Mouse (Mus musculus) CH12.LX (cell line): Measurements from ENCODE around the gene Wdfy3. TPM values are rescaled to one million over a fixed set of nuclear protein-coding genes. Genes with fewer than 3 reads are reported as not detected.

Source experiments
- DNase-seq: peaks from one replicate; pipeline ENCODE4 v3.0.0-alpha.2; 2013; ENCODE audit errors: extremely low read depth
- H3K27ac ChIP-seq: 2 replicates; pipeline ENCODE4 v1.5.1; 2012; ENCODE audit warnings: low read depth, mild to moderate bottlenecking, control low read depth, moderate library complexity; ENCODE audit not compliant: insufficient read depth
- H3K27me3 ChIP-seq: replicated peaks from 2 replicates; pipeline ENCODE3; 2012; ENCODE audit warnings: inconsistent platforms
- H3K36me3 ChIP-seq, 2 experiments: replicated peaks in 1 of 2; 2 replicates each; pipeline versions ENCODE3 to v1.6.1; 2012; ENCODE audit warnings: inconsistent platforms in 1 of 2, low read length in 1 of 2, mild to moderate bottlenecking in 1 of 2, mixed read lengths in 1 of 2, moderate library complexity in 1 of 2; ENCODE audit not compliant: control insufficient read depth in 1 of 2, insufficient read depth in 1 of 2
- H3K4me1 ChIP-seq, 2 experiments: 2 replicates each; pipeline ENCODE4 v1.6.1; 2012; ENCODE audit warnings: inconsistent platforms in 1 of 2, moderate library complexity in 1 of 2; ENCODE audit not compliant: insufficient read depth in 2 of 2, control insufficient read depth in 1 of 2
- H3K4me2 ChIP-seq: 2 replicates; pipeline ENCODE4 v1.6.1; 2012; ENCODE audit warnings: low read depth, mild to moderate bottlenecking, control low read depth; ENCODE audit not compliant: poor library complexity, insufficient read depth, severe bottlenecking
- H3K4me3 ChIP-seq, 3 experiments: fragments of 150-350 bp in 1 of 3; sonication (generic) in 1 of 3; replicated peaks in 1 of 3; 2 replicates each; pipeline versions ENCODE3 to v1.5.1; 2011 to 2012; ENCODE audit warnings: low read depth in 2 of 3, low read length in 2 of 3, mild to moderate bottlenecking in 2 of 3, moderate library complexity in 2 of 3, control low read depth in 1 of 3, improper control_type of control experiment in 1 of 3, inconsistent platforms in 1 of 3, mixed read lengths in 1 of 3; ENCODE audit not compliant: poor library complexity in 1 of 3
- H3K79me2 ChIP-seq: replicated peaks from 2 replicates; pipeline ENCODE4 v1.6.1; 2012; ENCODE audit warnings: mild to moderate bottlenecking, moderate library complexity; ENCODE audit not compliant: control insufficient read depth, poor library complexity, insufficient read depth, severe bottlenecking; ENCODE audit errors: extremely low read depth
- H3K9ac ChIP-seq: 2 replicates; pipeline ENCODE4 v1.6.1; 2012; ENCODE audit warnings: low read depth, mild to moderate bottlenecking, control low read depth, moderate library complexity; ENCODE audit not compliant: insufficient read depth
- H3K9me3 ChIP-seq: replicated peaks from 2 replicates; pipeline ENCODE3; 2012; ENCODE audit warnings: low read length, inconsistent platforms, mixed read lengths
- CHD1 ChIP-seq: IDR thresholded peaks from 2 replicates; pipeline ENCODE4 v1.6.1; 2012; ENCODE audit warnings: low read depth, low read length, improper control_type of control experiment, inconsistent platforms
- E2F4 ChIP-seq: IDR thresholded peaks from 2 replicates; pipeline ENCODE4 v1.6.1; 2011; ENCODE audit warnings: low read depth, low read length, improper control_type of control experiment; ENCODE audit not compliant: insufficient replicate concordance
- ELF1 ChIP-seq: IDR thresholded peaks from 2 replicates; pipeline ENCODE4 v1.6.1; 2014; ENCODE audit warnings: low read depth, mild to moderate bottlenecking, inconsistent platforms, low read length, improper control_type of control experiment
- EP300 ChIP-seq: IDR thresholded peaks from 2 replicates; pipeline ENCODE4 v1.6.1; 2011; ENCODE audit warnings: low read length, improper control_type of control experiment
- ETS1 ChIP-seq: conservative IDR thresholded peaks from 2 replicates; pipeline ENCODE4 v1.6.1; 2012; ENCODE audit warnings: low read depth, mild to moderate bottlenecking, inconsistent platforms, low read length, improper control_type of control experiment, moderate library complexity
- IRF4 ChIP-seq: IDR thresholded peaks from 2 replicates; pipeline ENCODE4 v1.6.1; 2014; ENCODE audit warnings: low read depth, mild to moderate bottlenecking, inconsistent platforms, low read length, improper control_type of control experiment
- JUN ChIP-seq: IDR thresholded peaks from 2 replicates; pipeline ENCODE4 v1.6.1; 2011; ENCODE audit warnings: low read depth, mild to moderate bottlenecking, low read length, improper control_type of control experiment, moderate library complexity; ENCODE audit not compliant: insufficient read depth
- KAT2A ChIP-seq: IDR thresholded peaks from 2 replicates; pipeline ENCODE4 v1.6.1; 2012; ENCODE audit warnings: low read length, improper control_type of control experiment, inconsistent platforms; ENCODE audit not compliant: insufficient replicate concordance
- MAX ChIP-seq: IDR thresholded peaks from 2 replicates; pipeline ENCODE4 v1.6.1; 2011; ENCODE audit warnings: low read length, improper control_type of control experiment
- MXI1 ChIP-seq: IDR thresholded peaks from 2 replicates; pipeline ENCODE4 v1.6.1; 2011; ENCODE audit warnings: mild to moderate bottlenecking, low read depth, low read length, improper control_type of control experiment
- NELFE ChIP-seq: IDR thresholded peaks from 2 replicates; pipeline ENCODE4 v1.6.1; 2011; ENCODE audit warnings: low read depth, low read length, improper control_type of control experiment
- NRF1 ChIP-seq: IDR thresholded peaks from 2 replicates; pipeline ENCODE4 v1.6.1; 2014; ENCODE audit warnings: low read depth, mild to moderate bottlenecking, inconsistent platforms, low read length, improper control_type of control experiment, moderate library complexity
- PAX5 ChIP-seq: IDR thresholded peaks from 2 replicates; pipeline ENCODE4 v1.6.1; 2012; ENCODE audit warnings: low read length, inconsistent platforms, mixed read lengths
- POLR2A ChIP-seq: IDR thresholded peaks from 2 replicates; pipeline ENCODE4 v1.6.1; 2011; ENCODE audit warnings: low read depth, mild to moderate bottlenecking, improper control_type of control experiment, low read length
- POLR2AphosphoS2 ChIP-seq: IDR thresholded peaks from 2 replicates; pipeline ENCODE4 v1.6.1; 2011; ENCODE audit warnings: low read depth, low read length, improper control_type of control experiment
- RAD21 ChIP-seq: IDR thresholded peaks from 2 replicates; pipeline ENCODE4 v1.6.1; 2011; ENCODE audit warnings: low read depth, mild to moderate bottlenecking, low read length, improper control_type of control experiment, moderate library complexity
- TBP ChIP-seq: conservative IDR thresholded peaks from 2 replicates; pipeline ENCODE4 v1.6.1; 2011; ENCODE audit warnings: low read depth, low read length, improper control_type of control experiment
- UBTF ChIP-seq: IDR thresholded peaks from 2 replicates; pipeline ENCODE4 v1.6.1; 2012; ENCODE audit warnings: low read depth, mild to moderate bottlenecking, inconsistent platforms, low read length, improper control_type of control experiment, moderate library complexity
- USF1 ChIP-seq: IDR thresholded peaks from 2 replicates; pipeline ENCODE4 v1.6.1; 2014; ENCODE audit warnings: low read depth, mild to moderate bottlenecking, inconsistent platforms, low read length, improper control_type of control experiment
- USF2 ChIP-seq: conservative IDR thresholded peaks from 2 replicates; pipeline ENCODE4 v1.6.1; 2011; ENCODE audit warnings: low read depth, low read length, improper control_type of control experiment
- ZKSCAN1 ChIP-seq: IDR thresholded peaks from 2 replicates; pipeline ENCODE4 v1.6.1; 2012; ENCODE audit warnings: low read depth, inconsistent platforms, low read length, improper control_type of control experiment, borderline replicate concordance
- dilution Hi-C: fragments of 300-500 bp; cut with MboI; formaldehyde crosslinking; loops from 2 replicates; pipeline ENCODE4 v1.14.3; 2020; ENCODE audit warnings: low sequenced_read_pairs; ENCODE audit not compliant: extremely low pct_unique_long_range_greater_than_20kb, extremely low pct_ligation_motif_present
- in situ Hi-C: fragments of 300-500 bp; cut with MboI; formaldehyde crosslinking; loops from 3 replicates; pipeline ENCODE4 v1.14.3; 2019; ENCODE audit warnings: low sequenced_read_pairs, low pct_ligation_motif_present, low pct_unique_long_range_greater_than_20kb, mixed read lengths
- polyA plus RNA-seq: library from polyadenylated mRNA; unstranded; fragments of >175 nt; gene quantifications from 2 replicates; pipeline ENCODE4 v1.2.1, GENCODE M21; 2012; ENCODE audit warnings: low read depth; ENCODE audit not compliant: insufficient read length
- total RNA-seq, 2 experiments: library from RNA; depleted of rRNA; stranded (reverse); fragments of 300-350 nt in 1 of 2; fragments of >200 nt in 1 of 2; gene quantifications; 2 replicates each; pipeline ENCODE4 v1.2.3; 2012 to 2014

The Wdfy3 gene
- total and polyA plus RNA-seq, 3 experiments, result not detected

- Histone ChIP-seq H3K4me2 (no peak overlapping the region), H3K27me3 (no peaks in the 10 kb centered on the region), H3K9me3 (peaks cover 87% of the 10 kb centered on the region), H3K4me3 (no peak overlapping the region), H3K4me1 (no peaks in the 10 kb centered on the region), H3K36me3 (no peaks in the 10 kb centered on the region), H3K79me2 (no peaks in the 10 kb centered on the region), H3K9ac (no peak overlapping the region), H3K27ac (no peak overlapping the region)
- no peak for DNase-seq
- TF ChIP-seq JUN (no peak), E2F4 (no peak), RAD21 (no peak), ETS1 (no peak), POLR2AphosphoS2 (no peak), PAX5 (no peak), CHD1 (no peak), UBTF (no peak), USF1 (no peak), POLR2A (no peak)
- in situ Hi-C loops, result no loop called here
- dilution Hi-C loops, result no loop called here
Observed at GRCm38 (mm10) chr5:101852116-101852680, 217.5 kb downstream of the Wdfy3 start.

- dilution Hi-C loops, result no loop called here
Observed at GRCm38 (mm10) chr5:101851133-101851532, 218.6 kb downstream of the Wdfy3 start.

GRCm38 (mm10) chr5:101847762-101848161 lies 222.0 kb downstream of the Wdfy3 start:
- Histone ChIP-seq H3K4me1 (no peaks in the 10 kb centered on the region), H3K9me3 (peaks cover 93% of the 10 kb centered on the region)
- TF ChIP-seq CHD1 (no peak), RAD21 (no peak), KAT2A (no peak), IRF4 (no peak), NRF1 (no peak), POLR2AphosphoS2 (no peak), NELFE (no peak), EP300 (no peak), USF1 (no peak), MAX (no peak), POLR2A (no peak), ZKSCAN1 (no peak), TBP (no peak), MXI1 (no peak)
- TF ChIP-seq, all 38 proteins: peak for 0
- Histone ChIP-seq H3K36me3 (no peaks in the 10 kb centered on the region), H3K9ac (no peak overlapping the region), H3K79me2 (no peaks in the 10 kb centered on the region), H3K27ac (no peak overlapping the region), H3K4me3 (no peak overlapping the region), H3K27me3 (no peaks in the 10 kb centered on the region), H3K4me2 (no peak overlapping the region)
- dilution Hi-C loops, result no loop called here
- DNase-seq, result no peak
- in situ Hi-C loops, result no loop called here

More at GRCm38 (mm10) chr5:101851133-101851532, 218.6 kb downstream of the Wdfy3 start:
- in situ Hi-C loops, result no loop called here
- TF ChIP-seq ETS1, result no peak
- TF ChIP-seq RAD21, result no peak
- TF ChIP-seq TBP, result no peak
- no peak for TF ChIP-seq IRF4
- no peak for TF ChIP-seq POLR2A
- no peak for TF ChIP-seq ELF1
- TF ChIP-seq NELFE, result no peak
- TF ChIP-seq USF2, result no peak
- H3K4me2 ChIP-seq, result no peak overlapping the region
- H3K9ac ChIP-seq, result no peak overlapping the region
- no peak overlapping the region for H3K27ac ChIP-seq
- H3K79me2 ChIP-seq, result no peaks in the 10 kb centered on the region
- peaks cover 93% of the 10 kb centered on the region for H3K9me3 ChIP-seq
- no peak for DNase-seq
- no peaks in the 10 kb centered on the region for H3K36me3 ChIP-seq
- H3K27me3 ChIP-seq, result no peaks in the 10 kb centered on the region
- no peak overlapping the region for H3K4me3 ChIP-seq
- H3K4me1 ChIP-seq, result no peaks in the 10 kb centered on the region
